8 mouse cellular contexts compared by ENCODE assay signal in genomic region chr7:25789129-25789440, GRCm38 (mm10). TPM values are rescaled to one million over a fixed set of nuclear protein-coding genes. Genes with fewer than 3 reads are reported as not detected.
DNase-seq lines count a peak whose midpoint lies in the region; ATAC-seq and TF ChIP-seq lines count a peak whose summit lies in the region.

No protein-coding gene starts in this region.

- TF ChIP-seq POLR2A in lung, adult 2 months (IDR thresholded peaks at IDR 0.05; ENCODE audit: borderline replicate concordance, extremely low read depth, low read depth, low read length) = no peak
- TF ChIP-seq POLR2A in olfactory bulb, adult 2 months (IDR thresholded peaks at IDR 0.05; ENCODE audit: insufficient read depth, low read depth, low read length) = no peak

- H3K27ac ChIP-seq in lung, embryonic 14.5 days (ENCODE audit: low read depth) = peak overlapping the region; percentile 22; the same call in 1 of the 2 replicates
- peak overlapping the region; percentile 59 for H3K27ac ChIP-seq in forebrain, embryonic 12.5 days
- H3K27ac ChIP-seq in limb, embryonic 11.5 days (replicated peaks; ENCODE audit: low read depth, low read length) = no peak overlapping the region
- no peak overlapping the region for H3K27ac ChIP-seq in olfactory bulb, adult 2 months (ENCODE audit: insufficient read depth, low read depth, low read length)

- no peaks in the 10 kb centered on the region for H3K9me3 ChIP-seq in lung, embryonic 14.5 days (ENCODE audit: low read depth, low read length)
- H3K9me3 ChIP-seq in forebrain, embryonic 12.5 days = no peaks in the 10 kb centered on the region
- H3K9me3 ChIP-seq in limb, embryonic 11.5 days (ENCODE audit: control insufficient read depth, low read length) = no peaks in the 10 kb centered on the region

- no peaks in the 10 kb centered on the region for H3K36me3 ChIP-seq in lung, embryonic 14.5 days (ENCODE audit: insufficient read depth)
- H3K36me3 ChIP-seq in forebrain, embryonic 12.5 days (replicated peaks) = no peaks in the 10 kb centered on the region
- H3K36me3 ChIP-seq in limb, embryonic 11.5 days (ENCODE audit: control insufficient read depth, insufficient read depth, low read length) = no peaks in the 10 kb centered on the region

- TF ChIP-seq CTCF in lung, embryonic 14.5 days (IDR thresholded peaks at IDR 0.05; ENCODE audit: low read depth) = no peak
- no peak for TF ChIP-seq CTCF in lung, adult 2 months (IDR thresholded peaks at IDR 0.05; ENCODE audit: insufficient read depth, low read length)
- TF ChIP-seq CTCF in olfactory bulb, adult 2 months (IDR thresholded peaks at IDR 0.05; ENCODE audit: insufficient read depth, low read depth, low read length) = no peak

- 17% methylated on average over 3 of the region's 3 CpGs for WGBS in lung, embryonic 14.5 days
- WGBS in lung, adult 2 months = 58% methylated on average over 3 of the region's 3 CpGs
- WGBS in forebrain, embryonic 12.5 days = 34% methylated on average over 3 of the region's 3 CpGs
- WGBS in limb, embryonic 11.5 days = 33% methylated on average over 3 of the region's 3 CpGs
- WGBS in olfactory bulb, adult 2 months = 35% methylated on average over 3 of the region's 3 CpGs

- DNase-seq in lung, embryonic 14.5 days = peak; percentile 10
- no peak for DNase-seq in lung, adult 2 months
- peak; percentile 37 for DNase-seq in limb, embryonic 11.5 days (ENCODE audit: low spot score)
- no peak for DNase-seq in spleen, adult 18-20 months
- no peak for DNase-seq in kidney, adult 11 months
- DNase-seq in layer of hippocampus, adult 11-12 months (ENCODE audit: low spot score) = no peak

- ATAC-seq in lung, embryonic 14.5 days (ENCODE audit: insufficient read depth) = peak; percentile 18; the same call in 1 of the 2 replicates
- peak; percentile 16; the same call in 1 of the 2 replicates for ATAC-seq in forebrain, embryonic 12.5 days (ENCODE audit: low FRiP score)
- no peak; the same call in 1 of the 2 replicates for ATAC-seq in limb, embryonic 11.5 days (ENCODE audit: insufficient number of reproducible peaks, low FRiP score, low TSS enrichment, low read depth)

- no peaks in the 10 kb centered on the region for H3K4me1 ChIP-seq in lung, embryonic 14.5 days (ENCODE audit: insufficient read depth)
- no peaks in the 10 kb centered on the region for H3K4me1 ChIP-seq in lung, adult 2 months (ENCODE audit: control insufficient read depth, insufficient read depth, low read length)
- H3K4me1 ChIP-seq in forebrain, embryonic 12.5 days = peaks cover 25% of the 10 kb centered on the region
- 0 out of 2 replicates have a peak, but pooled peaks cover 17% of the 10 kb centered on the region for H3K4me1 ChIP-seq in limb, embryonic 11.5 days (ENCODE audit: control insufficient read depth, insufficient read depth, low read length)
- peaks cover 12% of the 10 kb centered on the region for H3K4me1 ChIP-seq in olfactory bulb, adult 2 months (ENCODE audit: control insufficient read depth, insufficient read depth, low read length)

- H3K4me3 ChIP-seq in lung, embryonic 14.5 days (ENCODE audit: low read depth, low read length) = peak overlapping the region; percentile 60
- H3K4me3 ChIP-seq in lung, adult 2 months (replicated peaks; ENCODE audit: extremely low read depth, low read depth, low read length) = no peak overlapping the region
- peak overlapping the region; percentile 50 for H3K4me3 ChIP-seq in forebrain, embryonic 12.5 days (replicated peaks)
- H3K4me3 ChIP-seq in limb, embryonic 11.5 days (ENCODE audit: low read depth, low read length) = peak overlapping the region; percentile 60; the same call in 1 of the 2 replicates
- H3K4me3 ChIP-seq in olfactory bulb, adult 2 months (ENCODE audit: insufficient read depth, low read depth, low read length) = peak overlapping the region; percentile 5; the same call in 1 of the 2 replicates

- peak overlapping the region; percentile 24 for H3K9ac ChIP-seq in lung, embryonic 14.5 days
- H3K9ac ChIP-seq in forebrain, embryonic 12.5 days = peak overlapping the region; percentile 74
- peak overlapping the region; percentile 71; the same call in 1 of the 2 replicates for H3K9ac ChIP-seq in limb, embryonic 11.5 days (ENCODE audit: low read length)

- no peaks in the 10 kb centered on the region for H3K27me3 ChIP-seq in lung, embryonic 14.5 days (ENCODE audit: insufficient read depth, low read length)
- no peaks in the 10 kb centered on the region for H3K27me3 ChIP-seq in forebrain, embryonic 12.5 days
- H3K27me3 ChIP-seq in limb, embryonic 11.5 days (ENCODE audit: control insufficient read depth, insufficient read depth, low read length) = no peaks in the 10 kb centered on the region

- peak overlapping the region; percentile 89 for H3K4me2 ChIP-seq in lung, embryonic 14.5 days
- peak overlapping the region; percentile 80 for H3K4me2 ChIP-seq in forebrain, embryonic 12.5 days
- peak overlapping the region; percentile 90 for H3K4me2 ChIP-seq in limb, embryonic 11.5 days (ENCODE audit: low read depth, severe bottlenecking)

RNA-seq across cellular contexts. Expression of gene Axl, which starts 0.6 kb away (rescaled TPM):
- 44.1 and 46.5 TPM in 2 replicates for polyA plus RNA-seq in lung, embryonic 14.5 days (2014; fragmentation: Nextera tagmentation; extraction: Ambion mirVana)
- 91.8 and 92.0 TPM in 2 replicates for polyA plus RNA-seq in lung, adult 2 months (2012; rRNA removed)
- polyA plus RNA-seq in forebrain, embryonic 12.5 days (2016; fragmentation: Nextera tagmentation; extraction: Ambion mirVana) = 31.0 and 33.6 TPM in 2 replicates
- 32.1 and 32.5 TPM in 2 replicates for polyA plus RNA-seq in limb, embryonic 11.5 days (2014; fragmentation: Nextera tagmentation; extraction: Ambion mirVana)
- not detected in 2 replicates for polyA plus RNA-seq in olfactory bulb, adult 2 months (2012; ENCODE audit: insufficient read depth, insufficient read length, low replicate concordance, missing spikeins)

RNA-seq across cellular contexts. Expression of gene Cyp2s1, which starts 27.6 kb away (rescaled TPM):
- 3.2 and 3.8 TPM in 2 replicates for polyA plus RNA-seq in lung, embryonic 14.5 days (2014; fragmentation: Nextera tagmentation; extraction: Ambion mirVana)
- 116 and 135 TPM in 2 replicates for polyA plus RNA-seq in lung, adult 2 months (2012; rRNA removed)
- polyA plus RNA-seq in forebrain, embryonic 12.5 days (2016; fragmentation: Nextera tagmentation; extraction: Ambion mirVana) = 0.51 and 0.55 TPM in 2 replicates
- 1.6 and 1.9 TPM in 2 replicates for polyA plus RNA-seq in limb, embryonic 11.5 days (2014; fragmentation: Nextera tagmentation; extraction: Ambion mirVana)
- polyA plus RNA-seq in olfactory bulb, adult 2 months (2012; ENCODE audit: insufficient read depth, insufficient read length, low replicate concordance, missing spikeins) = not detected in 2 replicates

RNA-seq across cellular contexts. Expression of gene Hnrnpul1, which starts 34.5 kb away (rescaled TPM):
- 80.3 and 82.0 TPM in 2 replicates for polyA plus RNA-seq in lung, embryonic 14.5 days (2014; fragmentation: Nextera tagmentation; extraction: Ambion mirVana)
- 43.8 and 49.9 TPM in 2 replicates for polyA plus RNA-seq in lung, adult 2 months (2012; rRNA removed)
- polyA plus RNA-seq in forebrain, embryonic 12.5 days (2016; fragmentation: Nextera tagmentation; extraction: Ambion mirVana) = 78.4 and 86.0 TPM in 2 replicates
- polyA plus RNA-seq in limb, embryonic 11.5 days (2014; fragmentation: Nextera tagmentation; extraction: Ambion mirVana) = 82.9 and 87.8 TPM in 2 replicates
- 160 TPM in 1 of 2 replicates, not detected in the other for polyA plus RNA-seq in olfactory bulb, adult 2 months (2012; ENCODE audit: insufficient read depth, insufficient read length, low replicate concordance, missing spikeins)

Comparison
In these comparisons a context has a peak if more than half of its experiments do, and no peak if none do; other contexts are left out.
1. DNase-seq: peak in lung, embryonic 14.5 days (single experiment) and limb, embryonic 11.5 days (single experiment); none in lung, adult 2 months (single experiment), spleen, adult 18-20 months (0 of 2), kidney, adult 11 months (single experiment) and layer of hippocampus, adult 11-12 months (single experiment).
2. RNA of gene Cyp2s1, which starts 27.6 kb away (polyA plus RNA-seq): 116 to 135 TPM in lung, adult 2 months; 3.2 to 3.8 TPM in lung, embryonic 14.5 days, 1.6 to 1.9 TPM in limb, embryonic 11.5 days, 0.51 to 0.55 TPM in forebrain, embryonic 12.5 days and not detected in olfactory bulb, adult 2 months; every median in the first group is over 10 times any median in the second.
3. H3K27ac ChIP-seq: peak in lung, embryonic 14.5 days (single experiment) and forebrain, embryonic 12.5 days (single experiment); none in limb, embryonic 11.5 days (single experiment) and olfactory bulb, adult 2 months (single experiment).
4. H3K9ac ChIP-seq: peak in every context shown above with its lines; median percentile 74 in forebrain, embryonic 12.5 days; 71 in limb, embryonic 11.5 days; 24 in lung, embryonic 14.5 days.
5. Peak in every context shown above with its lines, with median percentiles within 50 percentile points of each other: H3K4me2 ChIP-seq.